Mouse (Mus musculus) forebrain, embryonic 16.5 days (tissue): ENCODE results near the gene Pard3b. TPM values are rescaled to one million over a fixed set of nuclear protein-coding genes. Genes with fewer than 3 reads are reported as not detected.

Experiments used
- ATAC-seq: fragments of 200-750 bp; cut with Nextera tagmentation; 2 replicates; pipeline ENCODE4 v1.8.0; 2017; ENCODE audit warnings: mild to moderate bottlenecking, moderate library complexity
- H3K27ac ChIP-seq: fragments of 300-500 bp; sonication (generic); 2 replicates; pipeline ENCODE4 v1.5.1; 2014; ENCODE audit warnings: low read length, control low read depth
- H3K27me3 ChIP-seq: fragments of 300-500 bp; sonication (generic); replicated peaks from 2 replicates; pipeline ENCODE4 v1.6.1; 2014; ENCODE audit warnings: low read length; ENCODE audit not compliant: control insufficient read depth, insufficient read depth
- H3K36me3 ChIP-seq: fragments of 300-500 bp; sonication (generic); 2 replicates; pipeline ENCODE4 v1.6.1; 2014; ENCODE audit not compliant: control insufficient read depth, insufficient read depth
- H3K4me1 ChIP-seq: fragments of 300-500 bp; sonication (generic); replicated peaks from 2 replicates; pipeline ENCODE4 v1.6.1; 2014; ENCODE audit warnings: low read length; ENCODE audit not compliant: control insufficient read depth, insufficient read depth
- H3K4me2 ChIP-seq: fragments of 300-500 bp; sonication (generic); 2 replicates; pipeline ENCODE4 v1.6.1; 2014; ENCODE audit warnings: mild to moderate bottlenecking, low read length, control low read depth
- H3K4me3 ChIP-seq: fragments of 300-500 bp; sonication (generic); replicated peaks from 2 replicates; pipeline ENCODE4 v1.5.1; 2014; ENCODE audit warnings: mild to moderate bottlenecking, low read length, control low read depth
- H3K9ac ChIP-seq: fragments of 300-500 bp; sonication (generic); replicated peaks from 2 replicates; pipeline ENCODE4 v1.6.1; 2014; ENCODE audit warnings: low read depth, low read length, control low read depth
- H3K9me3 ChIP-seq: fragments of 300-500 bp; sonication (generic); 2 replicates; pipeline ENCODE4 v1.6.1; 2016; ENCODE audit warnings: low read length; ENCODE audit not compliant: control insufficient read depth
- WGBS: fragments of 180-500 bp; shearing (Covaris S2); extraction: QIAGEN DNeasy Blood & Tissue Kit; methylation state at CpG from one replicate; pipeline ENCODE4 v1.1.7; 2014; 5-methylcytosine and 5-hydroxymethylcytosine counted together
- polyA plus RNA-seq: library from polyadenylated mRNA; unstranded; fragments of >200 nt; fragmentation: Nextera tagmentation; extraction: Ambion mirVana; gene quantifications from 2 replicates; pipeline ENCODE4 v1.2.1, GENCODE M21; 2015

Pard3b gene
- polyA plus RNA-seq, 1 experiment from 2014 or later, result 6.3 TPM

- H3K4me3 ChIP-seq, result no peak overlapping the region
- WGBS, result 69% methylated on average over 7 of the region's 7 CpGs
- H3K4me2 ChIP-seq, result no peak overlapping the region
- no peak overlapping the region for H3K9ac ChIP-seq
- H3K4me1 ChIP-seq, result no peaks in the 10 kb centered on the region
- H3K27me3 ChIP-seq, result no peaks in the 10 kb centered on the region
- H3K9me3 ChIP-seq, result peaks cover 6% of the 10 kb centered on the region; the same call in 1 of the 2 replicates
- H3K27ac ChIP-seq, result no peak overlapping the region
- no peaks in the 10 kb centered on the region for H3K36me3 ChIP-seq
- ATAC-seq, result no peak
These were observed 432.5 kb downstream of the Pard3b start for GRCm38 (mm10) chr1:62071139-62071538.

GRCm38 (mm10) chr1:62076171-62076570, 437.5 kb downstream of the Pard3b start:
- H3K4me1 ChIP-seq, result no peaks in the 10 kb centered on the region
- 44% methylated on average over 3 of the region's 3 CpGs for WGBS
- H3K36me3 ChIP-seq, result no peaks in the 10 kb centered on the region
- no peak overlapping the region for H3K9ac ChIP-seq
- no peak overlapping the region for H3K4me2 ChIP-seq
- no peaks in the 10 kb centered on the region for H3K27me3 ChIP-seq
- ATAC-seq, result no peak
- H3K27ac ChIP-seq, result no peak overlapping the region
- no peak overlapping the region for H3K4me3 ChIP-seq
- no peaks in the 10 kb centered on the region for H3K9me3 ChIP-seq

- no peak for ATAC-seq
These were observed 442.5 kb downstream of the Pard3b start for GRCm38 (mm10) chr1:62081129-62081528.

GRCm38 (mm10) chr1:62085995-62086394, 447.4 kb downstream of the Pard3b start:
- H3K9ac ChIP-seq, result no peak overlapping the region
- no peak overlapping the region for H3K4me3 ChIP-seq
- H3K27ac ChIP-seq, result no peak overlapping the region
- no peak overlapping the region for H3K4me2 ChIP-seq
- no peaks in the 10 kb centered on the region for H3K4me1 ChIP-seq
- H3K27me3 ChIP-seq, result no peaks in the 10 kb centered on the region
- WGBS, result 58% methylated on average over 6 of the region's 6 CpGs
- no peaks in the 10 kb centered on the region for H3K9me3 ChIP-seq
- ATAC-seq, result no peak
- H3K36me3 ChIP-seq, result no peaks in the 10 kb centered on the region

More at GRCm38 (mm10) chr1:62081129-62081528, 442.5 kb downstream of the Pard3b start:
- Histone ChIP-seq H3K9me3 (no peaks in the 10 kb centered on the region), H3K4me3 (no peak overlapping the region), H3K4me1 (no peaks in the 10 kb centered on the region), H3K27ac (no peak overlapping the region), H3K4me2 (no peak overlapping the region), H3K9ac (no peak overlapping the region), H3K36me3 (no peaks in the 10 kb centered on the region), H3K27me3 (no peaks in the 10 kb centered on the region)
- WGBS, result 93% methylated on average over 4 of the region's 4 CpGs

GRCm38 (mm10) chr1:62087464-62087863, 448.8 kb downstream of the Pard3b start:
- H3K36me3 ChIP-seq, result no peaks in the 10 kb centered on the region
- no peak overlapping the region for H3K27ac ChIP-seq
- no peaks in the 10 kb centered on the region for H3K27me3 ChIP-seq
- no peak for ATAC-seq
- no peak overlapping the region for H3K9ac ChIP-seq
- H3K4me3 ChIP-seq, result no peak overlapping the region
- H3K4me1 ChIP-seq, result no peaks in the 10 kb centered on the region
- no peak overlapping the region for H3K4me2 ChIP-seq
- 83% methylated on average over 10 of the region's 10 CpGs for WGBS
- no peaks in the 10 kb centered on the region for H3K9me3 ChIP-seq

- no peak for ATAC-seq
- no peak overlapping the region for H3K4me3 ChIP-seq
These were observed 456.3 kb downstream of the Pard3b start for GRCm38 (mm10) chr1:62094885-62095284.

GRCm38 (mm10) chr1:62122426-62122825, 483.8 kb downstream of the Pard3b start:
- H3K4me2 ChIP-seq, result no peak overlapping the region
- no peaks in the 10 kb centered on the region for H3K9me3 ChIP-seq
- H3K27ac ChIP-seq, result no peak overlapping the region
- 91% methylated on average over 1 of the region's 1 CpGs for WGBS
- H3K4me1 ChIP-seq, result no peaks in the 10 kb centered on the region
- H3K9ac ChIP-seq, result no peak overlapping the region
- H3K27me3 ChIP-seq, result no peaks in the 10 kb centered on the region
- H3K36me3 ChIP-seq, result no peaks in the 10 kb centered on the region
- no peak for ATAC-seq
- no peak overlapping the region for H3K4me3 ChIP-seq

More at GRCm38 (mm10) chr1:62094885-62095284, 456.3 kb downstream of the Pard3b start:
- Histone ChIP-seq H3K27ac (no peak overlapping the region), H3K9ac (no peak overlapping the region), H3K36me3 (no peaks in the 10 kb centered on the region), H3K4me1 (no peaks in the 10 kb centered on the region), H3K9me3 (no peaks in the 10 kb centered on the region), H3K4me2 (no peak overlapping the region), H3K27me3 (no peaks in the 10 kb centered on the region)
- 93% methylated on average over 7 of the region's 7 CpGs for WGBS

GRCm38 (mm10) chr1:62129186-62129585, 490.6 kb downstream of the Pard3b start:
- 83% methylated on average over 2 of the region's 2 CpGs for WGBS
- ATAC-seq, result no peak
- H3K4me2 ChIP-seq, result no peak overlapping the region

GRCm38 (mm10) chr1:62148134-62148533, 509.5 kb downstream of the Pard3b start:
- H3K4me2 ChIP-seq, result no peak overlapping the region
- no peak overlapping the region for H3K27ac ChIP-seq
- H3K9ac ChIP-seq, result no peak overlapping the region
- 89% methylated on average over 4 of the region's 4 CpGs for WGBS
- H3K27me3 ChIP-seq, result no peaks in the 10 kb centered on the region
- no peak for ATAC-seq
- H3K4me1 ChIP-seq, result no peaks in the 10 kb centered on the region
- H3K36me3 ChIP-seq, result no peaks in the 10 kb centered on the region
- H3K9me3 ChIP-seq, result no peaks in the 10 kb centered on the region
- no peak overlapping the region for H3K4me3 ChIP-seq

More at GRCm38 (mm10) chr1:62129186-62129585, 490.6 kb downstream of the Pard3b start:
- Histone ChIP-seq H3K9me3 (no peaks in the 10 kb centered on the region), H3K9ac (no peak overlapping the region), H3K27ac (no peak overlapping the region), H3K4me1 (no peaks in the 10 kb centered on the region), H3K4me3 (no peak overlapping the region), H3K27me3 (no peaks in the 10 kb centered on the region), H3K36me3 (no peaks in the 10 kb centered on the region)

- Histone ChIP-seq H3K4me3 (no peak overlapping the region), H3K4me2 (no peak overlapping the region), H3K9me3 (no peaks in the 10 kb centered on the region), H3K36me3 (no peaks in the 10 kb centered on the region), H3K27me3 (no peaks in the 10 kb centered on the region), H3K4me1 (no peaks in the 10 kb centered on the region), H3K27ac (no peak overlapping the region), H3K9ac (no peak overlapping the region)
- WGBS, result 88% methylated on average over 6 of the region's 6 CpGs
- ATAC-seq, result no peak
These were observed 510.2 kb downstream of the Pard3b start for GRCm38 (mm10) chr1:62148786-62149185.
